Mouse (Mus musculus) yolk sac, embryonic 10.5 days (tissue): ENCODE measurements around the gene Cldnd1.

Experiments used
- DNase-seq: peaks from one replicate; pipeline ENCODE4 v3.0.0-alpha.2; 2017; ENCODE audit warnings: low spot score

Gene Cldnd1

GRCm38 (mm10) chr16:58708601-58709475 lies 18.9 kb upstream of the Cldnd1 start:
- no peak for DNase-seq

- no peak for DNase-seq
These were observed 18.2 kb upstream of the Cldnd1 start for GRCm38 (mm10) chr16:58709536-58709935.

GRCm38 (mm10) chr16:58712221-58712620 lies 15.5 kb upstream of the Cldnd1 start:
- DNase-seq = no peak

- DNase-seq = no peak
These were observed 14.6 kb upstream of the Cldnd1 start for GRCm38 (mm10) chr16:58713128-58713527.

- DNase-seq = no peak
These were observed 12.7 kb upstream of the Cldnd1 start for GRCm38 (mm10) chr16:58715018-58715417.

- DNase-seq = no peak
These were observed 9.0 kb upstream of the Cldnd1 start, which contains the start of gene Gpr15 for GRCm38 (mm10) chr16:58718666-58719120. Gene Gpr15, minus strand, starts transcription at chr16:58719070.

GRCm38 (mm10) chr16:58722292-58722691 lies 5.4 kb upstream of the Cldnd1 start:
- DNase-seq = no peak

GRCm38 (mm10) chr16:58726680-58727476 lies 832 bp upstream of the Cldnd1 start:
- DNase-seq = no peak

- DNase-seq = no peak
These were observed 514 bp downstream of the Cldnd1 start for GRCm38 (mm10) chr16:58728176-58728671.

- DNase-seq = no peak
These were observed 10.5 kb downstream of the Cldnd1 start for GRCm38 (mm10) chr16:58738205-58738604.

- no peak for DNase-seq
These were observed 11.1 kb downstream of the Cldnd1 start for GRCm38 (mm10) chr16:58738800-58739199.

- no peak for DNase-seq
These were observed 13.0 kb downstream of the Cldnd1 start for GRCm38 (mm10) chr16:58740751-58741150.

- no peak for DNase-seq
These were observed 19.0 kb downstream of the Cldnd1 start for GRCm38 (mm10) chr16:58746715-58747114.

GRCm38 (mm10) chr16:58751314-58751713 lies 23.6 kb downstream of the Cldnd1 start:
- DNase-seq = peak; percentile 13

- no peak for DNase-seq
These were observed 28.5 kb downstream of the Cldnd1 start for GRCm38 (mm10) chr16:58756191-58756590.

- no peak for DNase-seq
These were observed 35.4 kb downstream of the Cldnd1 start, which contains the start of gene Olfr172 for GRCm38 (mm10) chr16:58763076-58763475. Gene Olfr172, minus strand, starts transcription at chr16:58763176.
